Mouse (Mus musculus) adrenal gland (tissue): ENCODE measurements around the gene Amigo2.

Experiments
- intact Hi-C: fragments of 180-260 bp; cut with DNase I; formaldehyde crosslinking; loops from one replicate; pipeline ENCODE4 v1.15.1; 2025

The Amigo2 gene

DNA sequence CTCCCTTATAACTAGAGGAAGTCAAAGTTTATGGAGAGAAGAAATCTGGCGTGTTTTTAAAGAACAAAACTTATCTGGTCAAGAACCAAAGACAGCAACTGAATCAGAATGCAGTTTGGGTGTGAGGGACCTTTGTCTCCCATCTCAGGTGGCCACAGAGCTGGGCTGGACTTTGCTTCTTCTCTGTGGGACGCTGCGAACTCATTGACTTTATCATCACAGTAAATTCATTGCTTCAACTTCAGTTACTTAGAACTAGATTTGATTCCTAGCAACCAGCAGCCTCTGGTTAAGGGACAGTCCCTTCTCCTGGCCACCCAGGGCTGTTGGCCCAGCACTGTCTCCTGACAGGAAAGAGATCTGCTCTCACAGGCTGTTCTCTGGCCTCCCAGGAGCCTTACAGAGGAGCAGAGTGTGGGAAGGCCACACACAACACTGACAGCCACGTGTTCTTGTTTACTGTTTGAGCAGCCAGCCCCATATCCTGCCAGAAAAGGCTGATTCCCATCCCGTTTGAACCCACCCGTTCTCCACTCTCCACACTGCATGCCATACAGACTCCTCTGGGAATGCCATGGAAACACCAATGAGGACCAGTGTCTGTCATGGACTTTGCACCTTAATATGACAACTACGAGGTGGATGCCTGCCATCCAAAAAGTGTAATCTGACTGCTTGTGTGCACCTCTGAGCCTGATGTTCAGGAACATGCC lies 25.1 kb upstream of the Amigo2 start:
- intact Hi-C loops: no loop called here

DNA sequence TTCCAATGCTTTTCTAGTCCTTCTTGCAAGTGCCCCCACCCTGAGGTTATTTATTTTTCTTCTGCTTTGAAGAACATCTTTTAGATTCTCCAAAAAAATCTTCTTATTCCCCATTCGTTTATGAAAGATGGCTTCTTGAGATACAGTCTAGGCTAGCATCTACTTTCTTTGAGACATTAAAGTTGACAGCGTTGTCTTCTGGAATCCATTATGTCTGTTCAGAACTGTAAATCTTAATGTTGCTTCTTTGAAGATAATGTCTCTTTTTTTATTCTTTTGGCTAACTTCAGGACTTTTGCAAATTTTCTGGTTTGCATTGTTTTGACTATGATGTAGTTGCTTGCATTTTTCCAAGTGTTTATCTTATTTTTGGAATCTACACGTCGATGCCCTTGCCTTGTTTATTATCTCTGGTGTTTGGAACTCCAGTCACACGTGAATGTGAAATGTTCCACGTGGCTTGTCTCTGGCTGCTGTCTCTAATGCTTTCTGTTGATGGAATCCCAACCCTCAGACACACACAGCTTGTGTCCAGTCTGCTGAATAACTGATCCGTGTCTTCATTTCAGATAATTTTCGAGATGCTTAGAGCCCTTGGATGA lies 20.1 kb upstream of the Amigo2 start:
- intact Hi-C loops: no loop called here

DNA sequence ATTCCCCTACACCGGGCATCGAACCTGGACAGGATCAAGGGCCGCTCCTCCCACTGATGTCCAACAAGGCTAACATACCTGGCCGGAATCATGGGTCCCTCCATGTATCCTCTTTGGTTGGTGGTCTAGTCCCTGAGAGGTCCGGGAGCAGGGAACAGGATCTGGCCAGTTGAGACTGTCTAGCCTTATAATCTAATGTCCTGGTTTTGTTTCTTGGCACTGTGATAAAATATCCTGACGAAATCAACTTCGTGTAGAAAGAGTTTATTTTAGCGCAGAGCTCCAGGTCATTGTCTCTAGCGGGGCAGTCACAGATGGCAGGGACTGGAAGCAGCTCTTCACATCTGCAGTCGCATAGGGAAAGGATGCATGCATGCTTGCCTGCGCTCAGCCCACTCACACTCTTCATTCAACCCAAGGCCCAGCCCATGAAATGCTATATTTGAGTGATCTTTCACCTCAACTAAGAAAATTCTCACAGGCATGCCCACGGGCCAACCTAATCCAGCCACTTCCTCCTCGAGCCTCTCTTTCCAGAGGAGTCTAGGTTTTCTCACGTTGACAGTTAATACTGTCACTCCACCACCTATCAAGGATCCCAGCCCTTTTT lies 19.3 kb upstream of the Amigo2 start:
- intact Hi-C loops: no loop called here

DNA sequence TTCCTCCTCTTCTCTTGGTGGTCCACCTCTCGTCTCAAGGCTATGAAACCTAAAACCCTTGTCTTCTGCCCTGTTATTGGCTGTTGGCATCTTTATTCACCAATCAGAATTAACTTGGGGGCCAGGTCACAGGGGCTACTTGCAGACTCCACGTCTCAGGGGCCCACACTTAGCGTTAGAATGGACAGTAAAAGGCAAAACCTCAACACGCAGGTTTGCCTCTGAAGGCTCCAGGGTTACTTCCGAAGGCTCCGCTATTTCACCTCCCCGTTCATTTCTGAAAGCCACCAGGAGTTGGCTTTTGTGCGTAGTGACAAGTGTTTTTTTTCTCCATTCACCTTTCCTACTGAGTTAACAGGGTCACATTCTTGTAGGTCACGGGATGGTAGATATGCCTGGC lies 15.2 kb upstream of the Amigo2 start:
- intact Hi-C loops: no loop called here

DNA sequence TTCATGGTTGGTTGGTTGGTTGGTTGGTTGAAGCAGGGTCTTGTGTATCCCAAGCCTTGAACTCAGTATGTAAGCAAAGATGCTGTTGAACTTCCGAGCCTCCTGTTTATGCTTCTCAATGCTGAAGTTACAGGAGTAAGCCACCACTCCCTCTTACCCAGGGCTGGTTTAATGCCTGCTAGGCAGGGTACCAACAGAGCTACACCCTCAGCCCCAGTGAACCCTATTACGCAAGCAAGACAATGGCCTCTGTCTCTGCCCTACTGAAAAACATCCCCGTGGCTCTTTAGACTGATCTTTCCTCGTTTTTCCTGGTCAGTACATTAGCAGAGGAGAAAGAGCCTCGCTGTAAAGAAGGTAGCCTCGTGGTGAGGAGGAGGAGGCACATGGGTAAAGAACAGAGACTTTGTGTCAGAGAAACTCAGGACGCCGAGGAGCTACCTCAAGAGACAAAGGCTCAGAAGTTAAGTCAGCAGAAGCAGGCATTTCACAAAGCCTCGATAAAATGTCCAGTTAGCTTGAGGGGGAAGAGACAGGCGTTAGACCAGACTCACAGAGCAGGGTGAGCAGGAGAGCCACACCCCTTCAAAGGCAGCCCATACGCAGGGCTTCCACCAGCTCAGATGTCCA lies 13.0 kb upstream of the Amigo2 start:
- intact Hi-C loops: no loop called here

DNA sequence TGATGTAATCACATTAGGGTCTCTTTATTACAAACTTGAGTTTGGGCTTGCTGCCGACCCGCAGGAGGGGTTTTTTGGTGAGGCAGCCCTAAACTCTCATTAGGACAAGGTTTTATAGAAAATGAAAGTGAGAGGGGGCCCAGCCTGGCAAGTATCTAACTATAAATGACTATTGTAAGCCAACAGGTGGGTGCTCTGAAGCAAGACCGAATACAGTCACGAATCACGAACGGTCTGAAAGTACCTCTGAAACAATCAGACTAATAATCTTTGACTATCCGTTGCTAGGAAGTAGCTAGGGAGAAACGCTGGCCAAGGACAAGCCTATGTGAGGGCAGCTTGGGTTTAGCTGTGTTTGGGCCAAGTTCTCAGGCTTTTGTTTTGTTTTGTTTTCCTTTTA lies 12.2 kb upstream of the Amigo2 start:
- intact Hi-C loops: no loop called here

DNA sequence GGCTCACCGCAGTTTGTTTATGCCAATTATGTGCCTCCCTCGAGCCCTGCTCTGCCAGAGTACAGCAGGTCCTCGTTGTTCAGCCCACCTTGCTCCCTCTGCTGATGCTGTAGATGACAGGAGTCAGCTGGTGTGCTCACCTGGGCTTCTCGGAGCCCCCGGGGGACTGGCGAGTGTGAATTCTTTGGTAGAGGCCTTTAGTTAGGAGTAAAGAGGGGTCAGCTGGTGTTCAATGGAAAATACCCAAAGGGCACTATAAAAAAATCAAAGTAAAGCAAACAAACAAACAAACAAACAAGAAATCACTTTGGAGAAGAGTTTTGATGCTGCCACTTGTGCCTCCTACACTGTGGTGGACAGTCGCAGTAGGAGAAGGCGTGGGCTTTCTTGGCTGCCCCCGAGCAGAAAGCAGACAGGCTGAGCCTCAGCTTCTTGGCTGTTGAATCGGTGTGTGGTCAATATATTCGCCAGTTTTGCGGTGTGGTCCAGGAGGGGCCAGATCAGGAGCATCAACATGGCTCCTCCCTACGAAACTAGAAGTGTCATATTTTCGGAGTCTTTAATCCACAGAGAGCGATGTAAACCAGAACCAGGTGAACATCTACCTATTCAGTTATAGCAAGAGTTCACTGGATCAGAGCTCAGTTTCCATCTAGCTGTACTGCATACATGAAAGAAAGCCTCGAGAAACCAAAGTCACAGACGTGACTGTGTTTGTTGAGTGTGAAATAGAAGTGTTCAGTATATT lies 11.6 kb upstream of the Amigo2 start:
- intact Hi-C loops: no loop called here

DNA sequence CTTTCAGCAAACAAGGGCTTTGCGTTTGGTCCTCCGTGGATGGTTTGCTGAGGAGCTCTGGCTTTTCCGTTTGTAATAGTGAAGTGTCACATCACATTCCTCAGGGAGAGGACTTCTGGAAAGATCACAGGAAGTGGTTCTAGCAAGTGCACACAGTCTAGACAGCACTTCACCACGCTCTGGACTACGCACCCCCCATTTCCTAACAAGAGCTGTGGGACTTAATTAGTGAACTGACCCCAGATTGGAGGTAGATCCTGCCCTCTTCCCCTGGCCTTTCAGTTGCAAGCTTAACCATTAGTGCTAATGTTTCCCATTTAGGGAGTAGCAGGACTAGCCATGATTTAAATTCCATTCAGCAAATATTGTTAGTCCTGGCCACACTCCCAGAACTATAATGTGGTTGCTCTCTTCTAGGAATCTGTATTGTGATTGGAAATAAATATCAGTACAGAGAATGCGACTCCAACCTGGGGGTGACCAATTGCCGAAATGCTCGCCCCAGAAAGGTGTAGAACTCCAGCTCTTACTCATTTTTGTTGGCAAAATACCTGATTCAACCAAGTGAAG lies 10.2 kb upstream of the Amigo2 start:
- intact Hi-C loops: no loop called here

DNA sequence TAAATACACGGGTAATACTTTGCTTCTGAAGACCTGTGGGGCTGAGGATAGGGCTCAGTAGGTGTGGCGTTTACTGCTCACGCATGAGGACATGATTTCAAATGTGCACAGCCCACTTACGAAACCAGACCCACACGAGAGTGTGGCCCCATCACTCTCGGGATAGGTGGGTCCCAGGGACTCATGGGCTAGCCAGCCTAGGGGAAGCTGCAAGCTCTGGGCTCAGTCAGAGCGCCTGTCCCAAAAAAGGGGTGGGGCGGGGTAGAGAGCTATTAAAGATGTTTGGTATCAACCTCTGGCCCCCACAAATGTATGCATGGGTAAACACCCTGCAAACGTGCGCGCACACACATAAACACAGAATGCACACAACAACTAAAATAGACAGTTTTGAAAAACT lies 9.3 kb upstream of the Amigo2 start:
- intact Hi-C loops: no loop called here

DNA sequence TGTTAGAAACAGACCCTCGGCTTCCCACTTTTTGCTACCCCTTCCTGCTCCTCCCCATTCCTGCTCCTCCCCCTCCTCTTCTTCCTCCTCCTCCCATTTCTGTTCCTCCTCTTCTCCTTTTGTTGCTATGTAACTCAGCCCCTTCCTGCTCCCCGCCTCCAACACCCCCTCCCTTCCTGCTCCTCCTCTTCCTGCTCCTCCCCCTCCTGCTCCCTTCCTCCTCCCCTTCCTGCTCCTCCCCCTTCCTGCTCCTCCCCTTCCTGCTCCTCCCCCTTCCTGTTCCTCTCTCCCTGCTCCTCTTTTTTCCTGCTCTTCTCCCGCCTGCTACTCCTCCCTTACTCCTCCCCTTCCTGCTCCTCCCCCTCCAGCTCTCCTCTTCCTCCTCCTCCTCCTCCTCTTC lies 8.7 kb upstream of the Amigo2 start:
- intact Hi-C loops: no loop called here

DNA sequence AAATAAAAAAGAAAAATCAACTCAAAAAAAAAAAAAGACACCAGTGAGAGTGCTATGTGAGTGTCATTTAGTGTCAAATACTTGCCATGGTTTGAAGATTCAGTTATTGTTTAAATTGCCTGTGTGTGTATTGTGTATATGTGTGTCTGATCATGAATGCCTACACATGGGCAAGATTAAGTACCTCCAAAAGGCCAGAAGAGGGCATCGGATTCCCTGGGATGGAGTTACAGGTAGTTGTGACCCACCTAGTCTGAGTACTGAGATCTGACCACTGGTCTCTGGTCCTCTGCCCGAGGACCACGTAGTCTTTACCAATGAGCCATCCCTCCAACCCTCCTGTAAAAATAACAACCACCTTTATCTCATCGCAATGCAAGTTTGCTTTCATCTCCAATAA lies 7.3 kb upstream of the Amigo2 start:
- intact Hi-C loops: no loop called here

DNA sequence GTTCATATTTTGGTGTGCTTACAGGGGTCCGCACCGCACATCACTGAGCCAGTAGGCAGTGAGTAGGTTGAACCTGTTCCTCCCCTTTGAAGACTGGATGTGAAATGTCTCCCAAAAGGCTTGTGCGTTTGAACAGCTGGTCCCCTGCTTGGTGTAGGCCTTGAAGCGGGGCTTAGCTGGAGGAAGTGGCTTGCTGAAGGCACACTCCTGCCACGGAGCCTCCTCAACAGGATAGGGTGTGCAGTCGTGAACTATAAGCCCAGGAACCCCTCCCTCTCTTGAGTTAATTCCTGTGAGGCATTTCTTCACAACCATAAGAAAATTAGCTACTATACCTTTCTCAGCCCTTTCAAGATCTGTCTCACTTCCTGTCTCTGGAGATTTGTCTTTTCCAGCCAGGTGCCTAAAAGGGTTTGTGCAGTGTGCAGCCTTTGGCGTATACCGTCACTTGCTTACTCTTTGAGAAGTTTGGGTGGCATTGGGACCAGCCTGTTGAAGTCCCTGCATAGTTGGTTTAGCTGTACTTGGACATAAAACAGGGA lies 5.5 kb upstream of the Amigo2 start:
- intact Hi-C loops: no loop called here

DNA sequence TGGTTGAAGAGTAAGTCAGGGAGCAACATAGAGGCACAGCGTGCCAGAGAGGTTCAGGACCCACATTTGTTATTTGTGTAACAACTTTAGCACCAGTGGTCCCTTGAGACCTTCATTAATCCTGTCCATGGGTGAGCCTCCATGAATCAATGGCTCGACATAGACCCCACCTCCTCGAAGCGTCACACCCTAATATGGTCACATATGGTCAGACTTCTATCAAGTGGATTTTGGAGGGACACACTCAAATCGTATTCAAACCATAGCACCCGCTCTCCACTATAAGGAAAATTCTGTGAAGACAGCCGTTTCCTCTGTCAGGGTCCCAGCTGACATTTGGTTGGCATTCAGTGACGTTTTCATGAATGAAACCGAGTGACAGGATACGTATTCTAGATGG lies 2.2 kb upstream of the Amigo2 start:
- intact Hi-C loops: loop anchor here (10.0 kb wide), 1 partner anchor 125 kb away; no protein-coding TSS in a partner anchor

DNA sequence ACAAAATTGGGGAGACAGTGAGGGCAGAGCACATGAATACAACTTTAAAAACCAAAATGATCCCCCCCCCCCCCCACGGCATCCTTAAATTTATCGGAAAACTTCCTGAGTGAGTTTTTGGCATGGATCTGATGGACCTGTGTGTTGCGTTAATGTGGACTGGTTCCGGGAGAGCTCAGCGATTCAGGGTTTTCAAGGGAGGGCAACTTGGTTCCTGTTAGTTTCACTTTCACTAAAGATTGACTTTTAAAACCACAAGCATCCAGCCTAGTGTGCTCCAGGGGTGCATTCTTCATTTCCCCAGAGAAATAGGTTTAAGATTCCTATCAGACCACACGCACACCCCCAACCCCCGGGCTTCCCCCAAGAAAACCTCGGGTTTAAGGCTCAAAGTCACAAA lies 1.2 kb upstream of the Amigo2 start:
- intact Hi-C loops: loop anchor here (10.0 kb wide), 1 partner anchor 127 kb away; no protein-coding TSS in a partner anchor

DNA sequence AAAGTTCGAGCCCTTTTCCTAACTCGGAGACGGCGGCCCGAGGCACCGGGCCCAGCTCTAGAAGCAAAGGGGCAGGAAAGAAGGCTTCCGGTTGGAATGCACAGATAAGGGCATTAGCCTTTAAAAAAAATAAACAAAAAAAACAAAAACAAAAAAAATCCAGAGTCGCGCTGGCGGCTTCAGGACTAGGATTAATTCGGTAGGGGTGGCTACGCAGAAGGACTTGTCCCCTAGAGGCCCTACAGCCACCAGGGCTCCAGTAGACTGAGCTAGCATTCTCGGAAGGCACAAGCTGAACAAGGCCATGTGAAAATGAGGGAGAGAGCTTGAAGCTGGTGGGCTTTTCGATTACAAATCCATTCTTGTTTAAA lies 689 bp upstream of the Amigo2 start:
- intact Hi-C loops: loop anchor here (10.0 kb wide), 1 partner anchor 127 kb away; no protein-coding TSS in a partner anchor

DNA sequence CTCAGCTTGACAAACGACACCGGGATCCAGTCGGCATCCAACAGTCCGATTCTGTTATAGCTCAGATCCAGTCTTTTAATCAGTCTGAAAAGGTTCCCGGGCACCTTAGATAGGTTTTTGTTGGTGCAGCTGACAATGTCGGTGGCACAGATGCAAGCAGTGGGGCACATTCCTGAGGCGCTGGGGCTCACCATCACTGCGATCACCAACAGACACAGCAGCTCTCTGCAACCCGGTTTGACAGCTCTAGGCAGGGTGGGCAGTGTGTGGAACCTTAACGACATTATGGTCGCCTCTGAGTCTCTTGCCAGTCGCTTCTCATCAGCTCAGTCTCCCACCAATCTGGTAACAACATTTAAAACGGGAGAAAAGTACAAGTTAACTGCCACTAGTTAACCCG lies 831 bp downstream of the Amigo2 start:
- intact Hi-C loops: loop anchor here (10.0 kb wide), 1 partner anchor 129 kb away; no protein-coding TSS in a partner anchor

DNA sequence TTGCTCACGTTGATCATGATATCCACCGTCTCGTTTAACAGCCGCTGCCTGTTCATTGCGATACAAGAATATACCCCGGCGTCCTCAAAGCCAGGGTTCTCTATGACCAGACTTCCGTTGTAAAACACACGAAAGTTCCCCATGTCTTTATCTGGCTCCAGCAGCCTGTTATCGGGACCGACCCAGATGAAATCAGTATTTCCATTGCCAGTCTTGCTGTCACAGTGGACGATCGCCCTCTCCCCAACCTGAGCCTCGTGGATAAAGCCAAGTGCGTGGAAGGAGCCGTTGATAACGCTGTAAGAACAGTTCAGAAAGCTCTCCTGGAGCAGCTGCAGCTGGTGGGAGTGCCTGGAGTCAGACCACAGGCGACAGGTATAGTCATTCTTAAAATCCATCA lies 1.7 kb downstream of the Amigo2 start:
- intact Hi-C loops: loop anchor here (10.0 kb wide), 1 partner anchor 129 kb away; no protein-coding TSS in a partner anchor

DNA sequence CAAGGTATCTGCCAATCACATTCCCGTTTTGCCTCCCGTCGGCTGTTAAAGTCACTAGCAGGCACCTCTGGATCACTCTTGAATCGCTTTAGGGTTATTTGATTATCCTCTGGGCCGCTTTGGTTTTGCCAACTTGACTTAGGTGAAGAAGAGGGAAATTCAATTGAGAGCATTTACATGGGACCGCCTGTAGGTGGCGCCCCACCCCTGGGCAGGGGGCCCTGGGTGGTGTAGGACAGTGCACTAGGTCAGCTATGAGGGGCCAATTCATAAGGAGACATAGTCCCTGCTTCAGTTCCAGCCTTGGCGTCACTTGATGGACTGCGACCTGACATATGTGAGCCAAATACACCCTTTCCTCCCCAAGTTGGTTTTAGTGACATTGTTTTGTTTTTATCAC lies 10.1 kb downstream of the Amigo2 start:
- intact Hi-C loops: loop anchor here (5.0 to 10.0 kb wide), 4 partner anchors 40 to 348 kb away; no protein-coding TSS in a partner anchor

DNA sequence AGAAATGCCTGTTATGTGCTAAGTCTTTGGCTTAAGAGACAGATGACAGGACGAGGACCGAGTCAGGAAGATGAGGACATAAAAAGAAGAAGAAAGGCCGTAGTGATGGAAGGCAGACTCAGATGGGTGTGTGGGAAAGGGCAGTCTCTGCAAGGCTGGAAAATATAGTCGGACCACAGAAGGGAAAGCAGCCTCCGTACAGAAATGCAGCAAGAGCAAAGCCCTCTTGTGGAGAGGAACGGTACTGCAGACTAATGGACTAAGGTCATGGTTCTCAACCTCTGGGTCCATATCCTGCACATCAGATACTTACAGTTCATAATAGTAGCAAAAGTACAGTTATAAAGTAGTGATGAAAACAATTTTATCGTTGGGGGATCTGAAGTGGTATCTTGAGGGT lies 11.9 kb downstream of the Amigo2 start:
- intact Hi-C loops: loop anchor here (5.0 to 10.0 kb wide), 4 partner anchors 38 to 350 kb away; no protein-coding TSS in a partner anchor

DNA sequence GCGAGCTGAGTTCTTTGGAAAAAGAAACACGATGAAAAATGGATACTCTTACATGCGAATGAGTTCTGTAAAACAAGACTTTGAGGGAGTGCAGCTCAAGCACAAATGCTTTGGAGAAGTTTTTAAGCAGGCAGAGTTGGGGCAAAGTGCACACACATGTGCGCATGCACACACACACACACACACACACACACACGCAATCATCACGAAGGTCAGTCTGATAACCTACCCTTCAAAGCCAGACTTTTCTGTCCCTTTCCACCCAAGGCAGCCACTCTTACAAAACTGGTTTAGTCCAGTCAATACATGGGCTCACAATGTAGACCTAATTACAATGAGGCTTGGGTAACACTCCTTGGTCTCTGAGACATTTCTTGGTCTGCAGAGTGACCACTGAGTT lies 13.0 kb downstream of the Amigo2 start:
- intact Hi-C loops: loop anchor here (10.0 kb wide), 2 partner anchors 231 to 351 kb away; no protein-coding TSS in a partner anchor
